Mouse (Mus musculus): Measurements from ENCODE around the gene Ggt1. TPM values are rescaled to one million over a fixed set of nuclear protein-coding genes. Genes with fewer than 3 reads are reported as not detected.
"Not testable (repeated sequence)": the region's sequence is repeated elsewhere in the genome, so short reads cannot be mapped to it uniquely, and the experiment has no call there.

Ggt1 gene
- polyA plus RNA-seq, 1 experiment from 2014 or later, result 0.25 TPM

DNA sequence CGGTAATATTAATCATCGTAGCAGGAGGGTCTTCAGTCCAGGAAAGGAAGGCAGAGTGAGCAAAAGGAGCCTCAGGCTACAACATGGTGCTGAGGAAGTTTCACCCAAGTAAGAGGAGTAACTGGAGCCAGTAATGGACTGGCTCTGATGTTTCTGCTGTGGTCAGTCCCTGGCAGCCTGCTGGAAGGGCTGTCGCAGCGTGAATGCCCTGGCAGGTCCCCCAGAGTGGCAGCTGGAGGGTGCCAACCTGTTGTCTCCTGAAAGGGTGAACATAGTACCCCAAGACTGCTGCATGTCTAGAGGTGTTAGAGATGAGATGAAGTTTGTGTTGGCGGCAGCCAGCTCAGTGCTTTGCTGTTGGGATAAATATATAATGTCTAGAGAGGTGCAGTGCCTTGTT lies 40.8 kb upstream of the Ggt1 start:
- no peaks in the 10 kb centered on the region for H3K9me3 ChIP-seq
- peaks cover 56% of the 10 kb centered on the region for H3K36me3 ChIP-seq
- H3K4me1 ChIP-seq, result peaks cover 28% of the 10 kb centered on the region
- H3K27ac ChIP-seq, result no peak overlapping the region
- H3K4me2 ChIP-seq, result no peak overlapping the region
- no peak overlapping the region for H3K9ac ChIP-seq
- ATAC-seq (ENCODE audit: insufficient number of reproducible peaks, insufficient read depth, low FRiP score, low TSS enrichment, low read depth), result no peak
- no peaks in the 10 kb centered on the region for H3K27me3 ChIP-seq
- 94% methylated on average over 5 of the region's 5 CpGs for WGBS
- no peak overlapping the region for H3K4me3 ChIP-seq

GRCm38 (mm10) chr10:75521643-75522042 lies 39.8 kb upstream of the Ggt1 start:
- 89% methylated on average over 4 of the region's 4 CpGs for WGBS
- Histone ChIP-seq H3K4me1 (peaks cover 18% of the 10 kb centered on the region), H3K27ac (no peak overlapping the region), H3K4me2 (no peak overlapping the region), H3K9ac (no peak overlapping the region), H3K27me3 (no peaks in the 10 kb centered on the region), H3K4me3 (no peak overlapping the region), H3K9me3 (no peaks in the 10 kb centered on the region), H3K36me3 (peaks cover 65% of the 10 kb centered on the region)
- no peak for ATAC-seq (ENCODE audit: insufficient number of reproducible peaks, insufficient read depth, low FRiP score, low TSS enrichment, low read depth)

- H3K4me2 ChIP-seq; H3K4me1 ChIP-seq; H3K9ac ChIP-seq; H3K27ac ChIP-seq; H3K27me3 ChIP-seq; H3K4me3 ChIP-seq; H3K9me3 ChIP-seq; ATAC-seq (ENCODE audit: insufficient number of reproducible peaks, insufficient read depth, low FRiP score, low TSS enrichment, low read depth): not testable (repeated sequence)
- WGBS, result 96% methylated on average over 9 of the region's 9 CpGs
- H3K36me3 ChIP-seq, result peaks cover 63% of the 10 kb centered on the region
These were observed 36.0 kb upstream of the Ggt1 start for GRCm38 (mm10) chr10:75525450-75525849.

DNA sequence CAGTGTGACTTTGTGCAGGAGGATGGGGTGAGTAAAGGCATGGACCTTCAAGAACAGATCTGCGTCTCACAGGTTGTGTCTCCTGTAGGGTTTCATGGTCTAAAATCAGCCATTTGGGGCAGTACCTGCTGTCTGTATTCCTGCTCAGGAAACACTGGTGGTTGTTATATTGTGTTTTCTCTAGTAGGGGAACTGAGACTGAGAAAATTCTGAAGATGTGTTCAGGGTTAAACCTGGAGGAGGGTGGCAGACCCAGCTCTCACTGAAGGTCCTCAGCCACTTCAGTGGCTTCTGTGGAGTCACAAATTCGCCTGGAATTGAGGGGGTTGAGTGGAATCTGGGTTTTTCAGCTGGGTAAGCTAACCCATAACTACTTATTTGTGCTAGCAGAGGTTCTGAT lies 31.1 kb upstream of the Ggt1 start:
- no peak overlapping the region for H3K9ac ChIP-seq
- peaks cover 64% of the 10 kb centered on the region for H3K36me3 ChIP-seq
- no peaks in the 10 kb centered on the region for H3K4me1 ChIP-seq
- H3K27me3 ChIP-seq, result no peaks in the 10 kb centered on the region
- H3K27ac ChIP-seq, result no peak overlapping the region
- WGBS, result 80% methylated on average over 2 of the region's 2 CpGs
- H3K4me3 ChIP-seq, result no peak overlapping the region
- no peak overlapping the region for H3K4me2 ChIP-seq
- ATAC-seq (ENCODE audit: insufficient number of reproducible peaks, insufficient read depth, low FRiP score, low TSS enrichment, low read depth), result no peak
- H3K9me3 ChIP-seq, result no peaks in the 10 kb centered on the region

DNA sequence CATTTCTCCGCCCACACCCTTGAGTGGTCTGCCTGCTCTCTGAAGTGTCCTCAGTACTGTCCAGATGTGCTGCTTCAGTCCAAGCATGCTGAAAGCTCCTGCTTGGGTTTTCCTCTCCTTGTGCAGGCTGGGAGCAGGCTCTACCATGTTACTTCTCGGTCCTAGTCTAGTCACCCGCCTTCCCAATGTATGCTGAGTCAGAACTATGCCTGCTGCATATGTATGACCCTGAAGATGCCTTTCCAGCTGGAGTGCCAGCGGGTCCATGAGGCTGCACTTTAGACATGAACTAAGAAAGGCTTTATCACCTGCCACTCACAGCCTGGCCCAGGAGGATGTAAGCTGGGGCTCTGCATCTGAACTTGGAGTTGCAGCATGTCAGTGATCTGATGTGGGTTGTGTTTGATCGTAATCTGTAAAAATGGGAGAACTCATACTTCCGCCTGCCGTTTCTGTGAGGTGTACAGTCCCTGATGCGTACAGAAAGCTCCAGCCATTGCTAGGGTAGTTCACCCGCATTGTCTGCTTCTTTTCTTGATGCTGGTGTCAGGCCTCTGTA lies 29.8 kb upstream of the Ggt1 start:
- no peak overlapping the region for H3K4me3 ChIP-seq
- H3K27ac ChIP-seq, result no peak overlapping the region
- 88% methylated on average over 9 of the region's 9 CpGs for WGBS
- H3K9me3 ChIP-seq, result no peaks in the 10 kb centered on the region
- no peaks in the 10 kb centered on the region for H3K27me3 ChIP-seq
- peaks cover 64% of the 10 kb centered on the region for H3K36me3 ChIP-seq
- H3K9ac ChIP-seq, result no peak overlapping the region
- H3K4me1 ChIP-seq, result no peaks in the 10 kb centered on the region
- no peak for ATAC-seq (ENCODE audit: insufficient number of reproducible peaks, insufficient read depth, low FRiP score, low TSS enrichment, low read depth)
- no peak overlapping the region for H3K4me2 ChIP-seq

DNA sequence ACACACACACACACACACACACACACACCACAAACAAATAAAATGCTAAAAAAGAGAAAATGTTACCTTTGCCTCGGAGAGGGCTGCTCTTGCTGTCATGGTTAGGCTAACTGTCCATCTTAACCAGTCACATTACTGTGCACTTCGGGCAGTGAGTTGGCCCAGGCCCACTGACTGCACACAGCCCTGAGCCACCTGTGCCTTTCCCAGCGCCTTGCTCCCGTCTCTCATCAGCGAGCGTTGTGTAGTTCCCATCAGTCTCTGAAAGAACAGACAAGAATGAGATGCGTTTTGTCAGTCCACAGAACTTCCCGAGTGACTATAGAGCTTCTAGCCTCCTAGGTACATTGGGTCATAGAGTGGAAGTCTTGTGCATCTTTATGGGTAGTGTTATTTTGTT lies 27.2 kb upstream of the Ggt1 start:
- H3K9me3 ChIP-seq, result no peaks in the 10 kb centered on the region
- H3K4me2 ChIP-seq, result no peak overlapping the region
- H3K9ac ChIP-seq, result no peak overlapping the region
- no peak for ATAC-seq (ENCODE audit: insufficient number of reproducible peaks, insufficient read depth, low FRiP score, low TSS enrichment, low read depth)
- peaks cover 55% of the 10 kb centered on the region for H3K36me3 ChIP-seq
- 90% methylated on average over 8 of the region's 8 CpGs for WGBS
- no peaks in the 10 kb centered on the region for H3K4me1 ChIP-seq
- H3K4me3 ChIP-seq, result no peak overlapping the region
- H3K27me3 ChIP-seq, result no peaks in the 10 kb centered on the region
- H3K27ac ChIP-seq, result no peak overlapping the region

DNA sequence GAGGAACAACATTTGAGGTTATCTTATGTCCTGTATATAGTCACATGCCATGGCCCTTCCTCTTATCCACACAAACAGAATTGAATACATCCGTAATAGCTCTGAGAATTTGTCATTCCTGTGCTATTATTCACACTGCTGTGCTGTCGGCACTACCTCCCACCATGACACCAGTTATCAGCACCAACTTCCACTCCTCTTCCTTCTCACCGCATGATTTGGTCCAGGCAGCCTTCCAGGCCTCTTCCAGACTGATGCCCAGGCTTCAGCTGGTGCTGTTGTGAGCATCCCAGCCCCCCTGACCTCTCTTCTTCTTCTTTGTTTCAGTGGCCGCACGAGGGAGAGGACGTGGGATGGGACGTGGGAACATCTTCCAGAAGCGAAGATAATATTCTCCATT lies 26.5 kb upstream of the Ggt1 start:
- Histone ChIP-seq H3K4me1 (no peaks in the 10 kb centered on the region), H3K4me2 (no peak overlapping the region), H3K9ac (no peak overlapping the region), H3K27ac (no peak overlapping the region), H3K9me3 (no peaks in the 10 kb centered on the region), H3K36me3 (peaks cover 54% of the 10 kb centered on the region), H3K27me3 (no peaks in the 10 kb centered on the region), H3K4me3 (no peak overlapping the region)
- WGBS, result 91% methylated on average over 8 of the region's 8 CpGs
- no peak for ATAC-seq (ENCODE audit: insufficient number of reproducible peaks, insufficient read depth, low FRiP score, low TSS enrichment, low read depth)

- no peaks in the 10 kb centered on the region for H3K9me3 ChIP-seq
- 86% methylated on average over 2 of the region's 2 CpGs for WGBS
- no peak for ATAC-seq (ENCODE audit: insufficient number of reproducible peaks, insufficient read depth, low FRiP score, low TSS enrichment, low read depth)
- no peak overlapping the region for H3K9ac ChIP-seq
- no peak overlapping the region for H3K4me3 ChIP-seq
- no peaks in the 10 kb centered on the region for H3K27me3 ChIP-seq
- no peak overlapping the region for H3K27ac ChIP-seq
- H3K4me2 ChIP-seq, result no peak overlapping the region
- H3K4me1 ChIP-seq, result no peaks in the 10 kb centered on the region
- peaks cover 54% of the 10 kb centered on the region for H3K36me3 ChIP-seq
These were observed 26.0 kb upstream of the Ggt1 start for GRCm38 (mm10) chr10:75535423-75535822.

- Histone ChIP-seq H3K27ac (no peak overlapping the region), H3K27me3 (no peaks in the 10 kb centered on the region), H3K4me1 (no peaks in the 10 kb centered on the region), H3K4me2 (no peak overlapping the region), H3K9me3 (no peaks in the 10 kb centered on the region), H3K4me3 (no peak overlapping the region), H3K36me3 (peaks cover 50% of the 10 kb centered on the region), H3K9ac (no peak overlapping the region)
- no peak; the same call in 1 of the 2 replicates for ATAC-seq (ENCODE audit: insufficient number of reproducible peaks, insufficient read depth, low FRiP score, low TSS enrichment, low read depth)
- 90% methylated on average over 5 of the region's 5 CpGs for WGBS
These were observed 25.3 kb upstream of the Ggt1 start for GRCm38 (mm10) chr10:75536123-75536522.

- H3K27ac ChIP-seq, result 0 out of 2 replicates have a peak overlapping the region, but pooled peaks have one; percentile 16
- no peak for ATAC-seq (ENCODE audit: insufficient number of reproducible peaks, insufficient read depth, low FRiP score, low TSS enrichment, low read depth)
- WGBS, result 71% methylated on average over 7 of the region's 7 CpGs
These were observed 13.5 kb upstream of the Ggt1 start for GRCm38 (mm10) chr10:75547901-75548300.

GRCm38 (mm10) chr10:75548486-75548885 lies 12.9 kb upstream of the Ggt1 start:
- H3K9me3 ChIP-seq, result peaks cover 3% of the 10 kb centered on the region; the same call in 1 of the 2 replicates
- no peak for ATAC-seq (ENCODE audit: insufficient number of reproducible peaks, insufficient read depth, low FRiP score, low TSS enrichment, low read depth)
- peak overlapping the region; percentile 16; the same call in 1 of the 2 replicates for H3K4me2 ChIP-seq
- 0 out of 2 replicates have a peak overlapping the region, but pooled peaks have one; percentile 16 for H3K27ac ChIP-seq
- H3K4me3 ChIP-seq, result no peak overlapping the region
- H3K9ac ChIP-seq, result no peak overlapping the region
- 0 out of 2 replicates have a peak, but pooled peaks cover 4% of the 10 kb centered on the region for H3K36me3 ChIP-seq
- no peaks in the 10 kb centered on the region for H3K27me3 ChIP-seq
- WGBS, result 54% methylated on average over 14 of the region's 14 CpGs
- H3K4me1 ChIP-seq, result peaks cover 16% of the 10 kb centered on the region

More at GRCm38 (mm10) chr10:75547901-75548300, 13.5 kb upstream of the Ggt1 start:
- Histone ChIP-seq H3K36me3 (no peaks in the 10 kb centered on the region), H3K9me3 (peaks cover 3% of the 10 kb centered on the region; the same call in 1 of the 2 replicates), H3K4me2 (no peak overlapping the region), H3K27me3 (no peaks in the 10 kb centered on the region), H3K9ac (no peak overlapping the region), H3K4me3 (no peak overlapping the region), H3K4me1 (peaks cover 16% of the 10 kb centered on the region)

DNA sequence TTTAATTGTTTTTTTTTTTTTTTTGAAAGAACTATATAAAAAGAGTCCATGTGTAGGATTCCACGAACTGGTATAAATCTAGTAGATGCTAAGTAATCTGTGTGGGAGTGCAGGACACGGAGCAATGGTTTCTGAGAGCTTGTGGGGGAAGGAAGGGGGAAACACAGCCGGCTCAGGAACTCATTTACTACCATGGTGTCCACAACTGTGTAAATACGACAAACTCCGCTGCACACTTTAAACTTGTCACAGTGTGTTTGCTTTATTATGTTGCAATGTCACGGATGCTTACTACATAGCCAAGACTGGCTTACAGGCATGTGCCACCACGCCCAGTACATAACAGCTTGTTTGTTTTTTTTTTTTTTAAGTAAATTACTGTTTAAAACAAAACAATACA lies 11.5 kb upstream of the Ggt1 start:
- 0 out of 2 replicates have a peak, but pooled peaks cover 9% of the 10 kb centered on the region for H3K36me3 ChIP-seq
- H3K4me3 ChIP-seq, result no peak overlapping the region
- H3K27ac ChIP-seq, result no peak overlapping the region
- H3K4me1 ChIP-seq, result peaks cover 16% of the 10 kb centered on the region
- H3K27me3 ChIP-seq, result no peaks in the 10 kb centered on the region
- no peak overlapping the region for H3K4me2 ChIP-seq
- no peak overlapping the region for H3K9ac ChIP-seq
- no peaks in the 10 kb centered on the region for H3K9me3 ChIP-seq
- 69% methylated on average over 7 of the region's 7 CpGs for WGBS
- no peak for ATAC-seq (ENCODE audit: insufficient number of reproducible peaks, insufficient read depth, low FRiP score, low TSS enrichment, low read depth)

All from embryonic facial prominence, embryonic 13.5 days (tissue).